Mouse (Mus musculus) lung, adult 10 weeks (tissue): ENCODE measurements around the gene Gm5935. TPM values are rescaled to one million over a fixed set of nuclear protein-coding genes. Genes with fewer than 3 reads are reported as not detected.

ENCODE experiments used
- polyA plus RNA-seq: library from polyadenylated mRNA; stranded (reverse); fragments of 350-450 nt; fragmentation: Illumina TruSeq; extraction: RNeasy Lipid Tissue Mini Kit (QIAGEN cat#74804); gene quantifications from one replicate; pipeline ENCODE4 v1.2.3, GENCODE M21; 2014; ENCODE audit warnings: low read depth, low replicate concordance; ENCODE audit not compliant: insufficient read depth

Gm5935 gene
- not detected for polyA plus RNA-seq

DNA sequence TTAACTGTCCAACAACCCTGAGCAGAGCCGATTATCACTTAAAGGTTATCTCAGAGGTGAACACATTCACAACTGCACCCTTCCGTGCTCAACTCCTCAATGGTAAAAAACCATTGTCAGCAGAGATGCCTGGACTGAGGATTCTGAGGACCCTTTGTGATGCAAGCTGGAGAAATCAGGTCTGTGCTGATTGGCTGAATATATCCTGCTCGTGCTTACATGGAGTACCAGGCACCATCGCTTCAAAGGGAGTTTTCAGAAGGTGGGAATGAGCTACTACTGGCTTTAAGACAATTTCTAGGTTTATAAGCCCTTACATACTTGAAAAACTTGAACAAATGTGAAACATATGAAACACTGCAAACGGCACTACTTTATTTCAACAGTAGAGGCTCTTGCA lies at the start of gene Gm5935:
Gene Gm5935 (minus strand): TSS at position 101 of the 400 bp plus-strand sequence.

Other genes with a start within 250 kb of the Gm5935 start
- gene Gm4297, start 200.3 kb downstream of the Gm5935 start, polyA plus RNA-seq: not detected